Comparison of ENCODE assay signal across 7 mouse cellular contexts in genomic region chrX:134600659-134601379, GRCm38 (mm10). TPM values are rescaled to one million over a fixed set of nuclear protein-coding genes. Genes with fewer than 3 reads are reported as not detected.
A peak's percentile ranks its signal among the peaks of the same experiment; 100 is the strongest.
DNase-seq lines count a peak whose midpoint lies in the region; ATAC-seq lines count a peak whose summit lies in the region.

Gene Gla, minus strand, starts transcription at chrX:134601125.
Gene Hnrnph2, plus strand, starts transcription at chrX:134601179.

- no peaks in the 10 kb centered on the region for H3K36me3 ChIP-seq in intestine, embryonic 15.5 days
- H3K36me3 ChIP-seq in midbrain, embryonic 10.5 days: peaks cover 12% of the 10 kb centered on the region; the same call in 1 of the 2 replicates

- peak; percentile 88 for DNase-seq in adrenal gland, adult 2 months
- DNase-seq in embryo, embryonic 11.5 days (ENCODE audit: low read depth, low spot score): peak; percentile 89
- peak; percentile 83 to 84 for DNase-seq in gastrocnemius, postnatal 36 days
- peak; percentile 90 to 97 for DNase-seq in left cerebral cortex, postnatal 25 days (ENCODE audit: low spot score in 2 of 2)
- DNase-seq in midbrain, embryonic 10.5 days (ENCODE audit: low spot score): peak; percentile 89
- peak; percentile 71 for DNase-seq in right cerebral cortex, postnatal 4 days

- intact Hi-C loops in gastrocnemius, postnatal 36 days (cut with DNase I): no loop called here
- intact Hi-C loops in left cerebral cortex, postnatal 25 days (cut with DNase I): no loop called here

- H3K4me2 ChIP-seq in intestine, embryonic 15.5 days (replicated peaks): peak within 1 kb of the TSS; percentile 55

- peak; percentile 99 for ATAC-seq in intestine, embryonic 15.5 days

- no peaks in the 10 kb centered on the region for H3K9me3 ChIP-seq in intestine, embryonic 15.5 days
- H3K9me3 ChIP-seq in midbrain, embryonic 10.5 days (replicated peaks): no peaks in the 10 kb centered on the region

- H3K4me1 ChIP-seq in intestine, embryonic 15.5 days (replicated peaks): no peaks in the 10 kb centered on the region
- H3K4me1 ChIP-seq in midbrain, embryonic 10.5 days: peaks cover 19% of the 10 kb centered on the region

- peak within 1 kb of the TSS; percentile 49 for H3K4me3 ChIP-seq in intestine, embryonic 15.5 days (replicated peaks)
- peak within 1 kb of the TSS; percentile 63 for H3K4me3 ChIP-seq in midbrain, embryonic 10.5 days

- H3K27ac ChIP-seq in intestine, embryonic 15.5 days: peak within 1 kb of the TSS; percentile 84
- H3K27ac ChIP-seq in midbrain, embryonic 10.5 days (replicated peaks): peak within 1 kb of the TSS; percentile 92

- peak within 1 kb of the TSS; percentile 51 for H3K9ac ChIP-seq in intestine, embryonic 15.5 days

- no peaks in the 10 kb centered on the region for H3K27me3 ChIP-seq in intestine, embryonic 15.5 days (replicated peaks)
- H3K27me3 ChIP-seq in midbrain, embryonic 10.5 days (ENCODE audit: low read depth, poor library complexity, severe bottlenecking): peaks cover 6% of the 10 kb centered on the region

- 19% methylated on average over 33 of the region's 33 CpGs for WGBS in intestine, embryonic 15.5 days
- WGBS in midbrain, embryonic 10.5 days: 21% methylated on average over 33 of the region's 33 CpGs

RNA-seq across cellular contexts. Expression of gene Gla, which starts in this region (rescaled TPM):
- 10 to 100 TPM; 13.5 to 16.4 TPM for total RNA-seq in adrenal gland, adult 2 months (2021)
- polyA plus RNA-seq in adrenal gland, adult 2 months (2012; rRNA removed): 0.91 and 1.1 TPM in 2 replicates
- total RNA-seq in gastrocnemius, postnatal 36 days (2021): 1 to 10 TPM; 1.6 TPM
- 8.0 and 10.9 TPM in 2 replicates for polyA plus RNA-seq in intestine, embryonic 15.5 days (2015; fragmentation: Nextera tagmentation; extraction: Ambion mirVana)
- total RNA-seq in left cerebral cortex, postnatal 25 days (2021): 10 to 100 TPM; 10.4 to 10.5 TPM
- polyA plus RNA-seq in midbrain, embryonic 10.5 days (2016; fragmentation: Nextera tagmentation; extraction: Ambion mirVana): 7.9 and 9.2 TPM in 2 replicates

RNA-seq across cellular contexts. Expression of gene Hnrnph2, which starts in this region (rescaled TPM):
- 100 to 1,000 TPM in 1 of 2 experiments, 10 to 100 TPM in 1; 99.9 to 107 TPM for total RNA-seq in adrenal gland, adult 2 months (2021)
- polyA plus RNA-seq in adrenal gland, adult 2 months (2012; rRNA removed): 2.1 TPM in 2 replicates
- total RNA-seq in gastrocnemius, postnatal 36 days (2021): 10 to 100 TPM; 42.1 to 46.4 TPM
- 126 and 137 TPM in 2 replicates for polyA plus RNA-seq in intestine, embryonic 15.5 days (2015; fragmentation: Nextera tagmentation; extraction: Ambion mirVana)
- total RNA-seq in left cerebral cortex, postnatal 25 days (2021): 100 to 1,000 TPM; 153 to 166 TPM
- polyA plus RNA-seq in midbrain, embryonic 10.5 days (2016; fragmentation: Nextera tagmentation; extraction: Ambion mirVana): 224 and 230 TPM in 2 replicates

Comparison
In these comparisons a context has a peak if more than half of its experiments do, and no peak if none do; other contexts are left out.
1. Peak in every context shown above with its lines: DNase-seq, ATAC-seq, H3K4me3 ChIP-seq and H3K27ac ChIP-seq.
2. RNA of gene Gla (total RNA-seq): 13.5 to 16.4 TPM in adrenal gland, adult 2 months and 10.4 to 10.5 TPM in left cerebral cortex, postnatal 25 days; 1.6 TPM in gastrocnemius, postnatal 36 days; every median in the first group is over 4 times any median in the second.
3. RNA of gene Hnrnph2 (polyA plus RNA-seq): 224 to 230 TPM in midbrain, embryonic 10.5 days and 126 to 137 TPM in intestine, embryonic 15.5 days; 2.1 TPM in adrenal gland, adult 2 months; every median in the first group is over 10 times any median in the second.